Mouse (Mus musculus) liver, embryonic 13.5 days (tissue): ENCODE data around the gene Inpp5f. TPM values are rescaled to one million over a fixed set of nuclear protein-coding genes. Genes with fewer than 3 reads are reported as not detected.
"Not testable (repeated sequence)": the region's sequence is repeated elsewhere in the genome, so short reads cannot be mapped to it uniquely, and the experiment has no call there.

Experiments used
- ATAC-seq: fragments of 200-750 bp; cut with Nextera tagmentation; 2 replicates; pipeline ENCODE4 v1.8.0; 2017; ENCODE audit warnings: low read depth, mild to moderate bottlenecking, moderate number of reproducible peaks, moderate library complexity
- DNase-seq: peaks from one replicate; pipeline ENCODE4 v3.0.0; 2022
- H3K27ac ChIP-seq: fragments of 300-500 bp; sonication (generic); 2 replicates; pipeline ENCODE4 v1.5.1; 2015; ENCODE audit warnings: moderate library complexity, mild to moderate bottlenecking, inconsistent platforms
- H3K27me3 ChIP-seq: fragments of 300-500 bp; sonication (generic); 2 replicates; pipeline ENCODE4 v1.6.1; 2015; ENCODE audit warnings: mild to moderate bottlenecking, inconsistent platforms
- H3K36me3 ChIP-seq: fragments of 300-500 bp; sonication (generic); 2 replicates; pipeline ENCODE4 v1.6.1; 2015; ENCODE audit warnings: mild to moderate bottlenecking, inconsistent platforms
- H3K4me1 ChIP-seq: fragments of 300-500 bp; sonication (generic); replicated peaks from 2 replicates; pipeline ENCODE4 v1.6.1; 2015; ENCODE audit warnings: inconsistent platforms
- H3K4me2 ChIP-seq: fragments of 300-500 bp; sonication (generic); 2 replicates; pipeline ENCODE4 v1.6.1; 2015; ENCODE audit warnings: inconsistent platforms, mild to moderate bottlenecking, moderate library complexity
- H3K4me3 ChIP-seq: fragments of 300-500 bp; sonication (generic); replicated peaks from 2 replicates; pipeline ENCODE4 v1.5.1; 2015; ENCODE audit warnings: mild to moderate bottlenecking, inconsistent platforms
- H3K9ac ChIP-seq: fragments of 300-500 bp; sonication (generic); 2 replicates; pipeline ENCODE4 v1.6.1; 2015; ENCODE audit warnings: mild to moderate bottlenecking, inconsistent platforms
- H3K9me3 ChIP-seq: fragments of 300-500 bp; sonication (generic); replicated peaks from 2 replicates; pipeline ENCODE4 v1.6.1; 2016; ENCODE audit warnings: inconsistent platforms
- WGBS: fragments of 180-500 bp; shearing (Covaris S2); methylation state at CpG from one replicate; pipeline ENCODE4 v1.1.7; 2015; ENCODE audit not compliant: insufficient replicate concordance; 5-methylcytosine and 5-hydroxymethylcytosine counted together
- polyA plus RNA-seq: library from polyadenylated mRNA; unstranded; fragments of >200 nt; fragmentation: Nextera tagmentation; extraction: Ambion mirVana; gene quantifications from 2 replicates; pipeline ENCODE4 v1.2.1, GENCODE M21; 2015

The Inpp5f gene
- polyA plus RNA-seq, 1 experiment from 2014 or later = 6.9 TPM

DNA sequence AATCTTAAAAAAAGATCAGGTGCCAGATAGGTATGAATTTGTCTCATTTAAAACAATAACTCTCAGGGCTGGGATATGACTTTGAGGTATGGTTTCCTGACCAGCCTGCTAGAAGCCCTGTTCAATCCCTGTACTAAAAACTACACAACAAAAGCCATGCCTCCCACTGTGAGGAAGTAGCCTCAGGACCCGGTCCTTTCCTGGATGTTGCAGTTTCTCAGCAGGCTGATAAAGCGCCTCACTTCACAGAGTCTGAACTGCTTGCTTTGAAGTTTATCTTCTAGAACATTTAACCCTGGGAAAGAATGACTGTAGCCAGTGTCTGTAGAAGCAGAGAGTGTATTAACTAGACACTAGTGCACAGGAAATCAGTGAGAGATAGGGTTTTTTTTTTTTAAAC lies 57.7 kb downstream of the Inpp5f start:
- H3K4me3 ChIP-seq = no peak overlapping the region
- no peak overlapping the region for H3K4me2 ChIP-seq
- H3K36me3 ChIP-seq = peaks cover 4% of the 10 kb centered on the region
- no peak overlapping the region; the same call in 1 of the 2 replicates for H3K27ac ChIP-seq
- ATAC-seq (no peak), DNase-seq (no peak)
- no peaks in the 10 kb centered on the region for H3K9me3 ChIP-seq
- no peak overlapping the region for H3K9ac ChIP-seq
- H3K4me1 ChIP-seq = peaks cover 74% of the 10 kb centered on the region
- no peaks in the 10 kb centered on the region for H3K27me3 ChIP-seq
- WGBS = 21% methylated on average over 2 of the region's 2 CpGs

GRCm38 (mm10) chr7:128671952-128672351 lies 60.8 kb downstream of the Inpp5f start:
- Histone ChIP-seq H3K4me2 (peak overlapping the region; percentile 65), H3K27me3 (no peaks in the 10 kb centered on the region), H3K27ac (peak overlapping the region; percentile 91), H3K36me3 (peaks cover 6% of the 10 kb centered on the region), H3K4me1 (peaks cover 55% of the 10 kb centered on the region), H3K9ac (peak overlapping the region; percentile 60; the same call in 1 of the 2 replicates), H3K4me3 (peak overlapping the region; percentile 40), H3K9me3 (0 out of 2 replicates have a peak, but pooled peaks cover 2% of the 10 kb centered on the region)
- WGBS = 19% methylated on average over 8 of the region's 8 CpGs
- ATAC-seq (peak; percentile 25), DNase-seq (peak; percentile 17)

GRCm38 (mm10) chr7:128672408-128673010 lies 61.4 kb downstream of the Inpp5f start:
- Histone ChIP-seq H3K9me3 (0 out of 2 replicates have a peak, but pooled peaks cover 4% of the 10 kb centered on the region), H3K36me3 (peaks cover 8% of the 10 kb centered on the region), H3K4me2 (peak overlapping the region; percentile 65), H3K4me1 (peaks cover 50% of the 10 kb centered on the region), H3K4me3 (peak overlapping the region; percentile 40), H3K27ac (peak overlapping the region; percentile 91), H3K27me3 (no peaks in the 10 kb centered on the region), H3K9ac (peak overlapping the region; percentile 60)
- ATAC-seq (peak; percentile 98), DNase-seq (peak; percentile 77)
- 6% methylated on average over 15 of the region's 15 CpGs for WGBS

- ATAC-seq = no peak
- peaks cover 3% of the 10 kb centered on the region for H3K4me1 ChIP-seq
- no peak overlapping the region for H3K4me2 ChIP-seq
- H3K36me3 ChIP-seq = peaks cover 16% of the 10 kb centered on the region
- H3K27me3 ChIP-seq = no peaks in the 10 kb centered on the region
- H3K27ac ChIP-seq = no peak overlapping the region
- 0 out of 2 replicates have a peak, but pooled peaks cover 4% of the 10 kb centered on the region for H3K9me3 ChIP-seq
- WGBS = 48% methylated on average over 3 of the region's 3 CpGs
- no peak overlapping the region for H3K9ac ChIP-seq
- no peak for DNase-seq
- H3K4me3 ChIP-seq = no peak overlapping the region
These were observed 67.4 kb downstream of the Inpp5f start for GRCm38 (mm10) chr7:128678546-128678945.

DNA sequence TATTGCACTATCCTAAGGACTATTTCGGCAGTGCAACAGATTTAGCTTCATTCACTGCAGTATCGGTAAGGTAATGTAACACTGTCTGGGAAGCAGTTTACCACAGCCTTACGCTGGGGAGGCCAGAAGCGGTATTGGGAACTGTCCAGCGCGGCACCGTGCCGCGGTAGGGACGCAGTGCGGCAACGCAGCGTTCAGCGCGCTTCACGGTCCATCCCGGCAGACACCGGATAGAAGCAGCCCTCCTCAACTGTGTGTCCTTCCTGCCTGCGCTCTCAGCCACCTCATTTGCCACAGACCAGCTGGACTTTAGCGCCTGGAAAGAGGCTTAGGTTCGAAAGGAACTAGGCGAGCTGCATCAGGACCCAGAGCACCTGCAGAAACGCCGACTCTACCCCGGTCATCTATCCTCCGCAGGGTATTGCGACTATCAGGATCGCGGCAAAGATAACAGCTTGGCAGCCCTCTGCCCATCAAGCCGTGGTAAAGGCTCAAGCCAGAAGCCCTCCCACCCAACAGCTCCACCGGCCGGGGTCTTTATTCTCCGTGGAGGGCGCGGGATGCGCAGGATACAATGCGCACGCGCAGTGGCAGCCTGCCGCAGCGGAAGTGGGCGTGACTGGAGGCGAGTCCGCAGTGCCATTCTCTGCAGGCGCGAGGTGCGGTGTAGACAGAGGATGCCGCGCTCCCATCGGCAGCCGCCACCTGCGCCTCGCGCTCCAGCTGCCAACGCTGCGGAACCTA lies 76.9 kb downstream of the Inpp5f start:
- no peaks in the 10 kb centered on the region for H3K9me3 ChIP-seq
- peak; percentile 53 for DNase-seq
- peak overlapping the region; percentile 73 for H3K4me2 ChIP-seq
- no peak overlapping the region for H3K27ac ChIP-seq
- H3K4me3 ChIP-seq = peak overlapping the region; percentile 63
- H3K9ac ChIP-seq = peak overlapping the region; percentile 54; the same call in 1 of the 2 replicates
- H3K27me3 ChIP-seq = no peaks in the 10 kb centered on the region
- 57% methylated on average over 56 of the region's 56 CpGs for WGBS
- ATAC-seq = peak; percentile 78
- peaks cover 15% of the 10 kb centered on the region for H3K4me1 ChIP-seq
- peaks cover 29% of the 10 kb centered on the region for H3K36me3 ChIP-seq

GRCm38 (mm10) chr7:128689347-128689746 lies 78.2 kb downstream of the Inpp5f start:
- WGBS = 84% methylated on average over 8 of the region's 8 CpGs
- Histone ChIP-seq H3K4me2 (no peak overlapping the region), H3K4me1 (peaks cover 16% of the 10 kb centered on the region), H3K27ac (no peak overlapping the region), H3K9ac (no peak overlapping the region), H3K4me3 (no peak overlapping the region), H3K27me3 (no peaks in the 10 kb centered on the region), H3K9me3 (no peaks in the 10 kb centered on the region), H3K36me3 (peaks cover 32% of the 10 kb centered on the region)
- no peak for DNase-seq
- ATAC-seq = no peak

GRCm38 (mm10) chr7:128690070-128690469 lies 78.9 kb downstream of the Inpp5f start:
- DNase-seq (peak; percentile 65), ATAC-seq (peak; percentile 54; the same call in 1 of the 2 replicates)
- Histone ChIP-seq H3K9me3 (no peaks in the 10 kb centered on the region), H3K27ac (no peak overlapping the region), H3K9ac (no peak overlapping the region), H3K36me3 (peaks cover 35% of the 10 kb centered on the region), H3K27me3 (no peaks in the 10 kb centered on the region), H3K4me3 (no peak overlapping the region), H3K4me1 (peaks cover 23% of the 10 kb centered on the region), H3K4me2 (no peak overlapping the region)
- 12% methylated on average over 7 of the region's 7 CpGs for WGBS

DNA sequence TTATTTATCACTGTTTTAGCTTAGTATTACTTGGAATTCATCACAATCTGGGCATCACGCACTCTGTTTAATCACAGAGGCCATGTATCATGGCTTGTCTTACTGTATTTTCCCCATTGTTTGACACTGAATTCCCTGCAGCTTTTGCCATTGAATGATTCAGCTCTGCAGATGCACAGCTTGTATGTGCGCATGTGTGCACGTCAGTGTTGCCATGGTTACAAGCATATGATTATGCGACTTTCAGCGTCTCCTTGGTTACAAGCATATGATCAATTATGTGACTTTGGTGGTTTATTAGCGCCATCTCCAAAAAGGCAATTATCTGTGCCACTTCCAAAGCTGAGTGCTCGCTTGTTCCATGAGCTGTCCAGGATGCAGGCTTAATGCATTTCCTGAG lies 79.7 kb downstream of the Inpp5f start:
- DNase-seq (no peak), ATAC-seq (no peak)
- H3K4me3 ChIP-seq = no peak overlapping the region
- H3K9me3 ChIP-seq = no peaks in the 10 kb centered on the region
- no peak overlapping the region for H3K4me2 ChIP-seq
- peaks cover 27% of the 10 kb centered on the region for H3K4me1 ChIP-seq
- peaks cover 33% of the 10 kb centered on the region for H3K36me3 ChIP-seq
- 64% methylated on average over 7 of the region's 7 CpGs for WGBS
- no peaks in the 10 kb centered on the region for H3K27me3 ChIP-seq
- no peak overlapping the region for H3K9ac ChIP-seq
- no peak overlapping the region for H3K27ac ChIP-seq

- Histone ChIP-seq H3K9me3 (no peaks in the 10 kb centered on the region), H3K27me3 (no peaks in the 10 kb centered on the region), H3K36me3 (peaks cover 38% of the 10 kb centered on the region), H3K4me3 (no peak overlapping the region), H3K4me1 (peaks cover 27% of the 10 kb centered on the region), H3K9ac (no peak overlapping the region), H3K27ac (no peak overlapping the region), H3K4me2 (no peak overlapping the region)
- ATAC-seq = no peak
- 86% methylated on average over 7 of the region's 7 CpGs for WGBS
- DNase-seq = no peak
These were observed 81.0 kb downstream of the Inpp5f start for GRCm38 (mm10) chr7:128692163-128692562.

DNA sequence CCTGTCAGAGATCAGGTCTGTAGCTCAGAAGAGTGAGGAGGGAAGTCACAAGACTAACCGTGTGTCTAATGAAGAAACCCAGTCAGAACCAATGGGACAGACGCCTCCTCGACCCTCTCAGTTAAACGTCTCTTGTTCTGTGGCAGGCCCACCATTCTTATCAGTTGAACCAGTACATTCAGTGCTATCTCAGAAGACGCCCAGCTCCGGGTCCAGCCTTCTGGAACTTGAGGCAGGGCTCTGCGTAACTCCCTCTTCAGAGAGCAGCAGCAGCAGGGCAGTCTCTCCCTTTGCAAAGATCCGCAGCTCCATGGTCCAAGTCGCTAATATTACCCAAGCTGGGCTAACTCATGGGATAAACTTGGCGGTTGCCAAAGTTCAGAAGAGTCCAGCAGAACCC lies 83.7 kb downstream of the Inpp5f start:
- Histone ChIP-seq H3K9ac (no peak overlapping the region), H3K4me1 (peaks cover 16% of the 10 kb centered on the region), H3K9me3 (no peaks in the 10 kb centered on the region), H3K4me2 (no peak overlapping the region; the same call in 1 of the 2 replicates), H3K27me3 (no peaks in the 10 kb centered on the region), H3K36me3 (peaks cover 57% of the 10 kb centered on the region), H3K27ac (no peak overlapping the region; the same call in 1 of the 2 replicates), H3K4me3 (no peak overlapping the region)
- peak; percentile 73 for ATAC-seq
- peak; percentile 22 for DNase-seq
- WGBS = 40% methylated on average over 10 of the region's 10 CpGs

DNA sequence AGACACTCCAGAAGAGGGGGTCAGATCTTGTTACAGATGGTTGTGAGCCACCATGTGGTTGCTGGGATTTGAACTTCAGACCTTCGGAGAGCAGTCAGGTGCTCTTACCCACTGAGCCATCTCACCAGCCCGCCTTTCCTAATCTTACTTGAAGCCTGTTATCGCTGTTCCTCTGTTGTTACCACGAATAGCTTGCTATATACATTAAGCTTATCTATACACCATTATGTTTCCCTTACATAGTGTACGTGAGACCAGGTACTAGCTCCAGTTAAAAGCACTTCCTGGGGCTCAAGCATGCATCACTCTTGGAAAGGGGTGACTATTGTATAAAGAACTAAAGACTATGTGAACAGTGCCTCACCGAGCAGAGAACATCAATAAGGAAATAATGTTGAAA lies 88.8 kb downstream of the Inpp5f start:
- 50% methylated on average over 6 of the region's 6 CpGs for WGBS
- not testable (repeated sequence) for H3K27ac ChIP-seq, H3K27me3 ChIP-seq, DNase-seq, H3K4me1 ChIP-seq, H3K4me2 ChIP-seq, H3K9me3 ChIP-seq, H3K9ac ChIP-seq, H3K4me3 ChIP-seq
- peak; percentile 50; the same call in 1 of the 2 replicates for ATAC-seq
- H3K36me3 ChIP-seq = peaks cover 79% of the 10 kb centered on the region
